Mouse (Mus musculus): ENCODE measurements around the gene Ccdc9b. TPM values are rescaled to one million over a fixed set of nuclear protein-coding genes. Genes with fewer than 3 reads are reported as not detected.

Gene Ccdc9b
- total RNA-seq (2017): 0.24 and 0.96 TPM in 2 replicates

GRCm38 (mm10) chr2:118761906-118762783 is at the start of gene Ccdc9b:
Gene Ccdc9b, minus strand, starts transcription at chr2:118762661.
- ATAC-seq (replicated peaks; ENCODE audit: low read depth, poor library complexity, severe bottlenecking): peak; percentile 70

GRCm38 (mm10) chr2:118810861-118811260 is 48.4 kb upstream of the Ccdc9b start:
- ATAC-seq (replicated peaks; ENCODE audit: low read depth, poor library complexity, severe bottlenecking): no peak

GRCm38 (mm10) chr2:118806860-118807259 is 44.4 kb upstream of the Ccdc9b start:
- ATAC-seq (replicated peaks; ENCODE audit: low read depth, poor library complexity, severe bottlenecking): no peak

- no peak for ATAC-seq (replicated peaks; ENCODE audit: low read depth, poor library complexity, severe bottlenecking)
These were observed 43.3 kb upstream of the Ccdc9b start for GRCm38 (mm10) chr2:118805756-118806155.

GRCm38 (mm10) chr2:118805137-118805536 is 42.7 kb upstream of the Ccdc9b start:
- no peak for ATAC-seq (replicated peaks; ENCODE audit: low read depth, poor library complexity, severe bottlenecking)

GRCm38 (mm10) chr2:118804474-118804873 is 42.0 kb upstream of the Ccdc9b start:
- peak; percentile 97 for ATAC-seq (replicated peaks; ENCODE audit: low read depth, poor library complexity, severe bottlenecking)

GRCm38 (mm10) chr2:118802542-118803118 is 40.2 kb upstream of the Ccdc9b start:
- no peak for ATAC-seq (replicated peaks; ENCODE audit: low read depth, poor library complexity, severe bottlenecking)

GRCm38 (mm10) chr2:118793636-118794035 is 31.2 kb upstream of the Ccdc9b start:
- ATAC-seq (replicated peaks; ENCODE audit: low read depth, poor library complexity, severe bottlenecking): no peak

GRCm38 (mm10) chr2:118792259-118792613 is 29.8 kb upstream of the Ccdc9b start:
- ATAC-seq (replicated peaks; ENCODE audit: low read depth, poor library complexity, severe bottlenecking): no peak

GRCm38 (mm10) chr2:118791591-118792258 is 29.3 kb upstream of the Ccdc9b start:
- no peak for ATAC-seq (replicated peaks; ENCODE audit: low read depth, poor library complexity, severe bottlenecking)

GRCm38 (mm10) chr2:118790551-118791525 is 28.4 kb upstream of the Ccdc9b start:
- ATAC-seq (replicated peaks; ENCODE audit: low read depth, poor library complexity, severe bottlenecking): peak; percentile 70

GRCm38 (mm10) chr2:118790221-118790550 is 27.7 kb upstream of the Ccdc9b start:
- ATAC-seq (replicated peaks; ENCODE audit: low read depth, poor library complexity, severe bottlenecking): 0 out of 2 replicates have a peak, but pooled peaks have one; percentile 6

- no peak for ATAC-seq (replicated peaks; ENCODE audit: low read depth, poor library complexity, severe bottlenecking)
These were observed 27.0 kb upstream of the Ccdc9b start for GRCm38 (mm10) chr2:118789501-118789900.

- no peak for ATAC-seq (replicated peaks; ENCODE audit: low read depth, poor library complexity, severe bottlenecking)
These were observed 24.1 kb upstream of the Ccdc9b start for GRCm38 (mm10) chr2:118786525-118786924.

GRCm38 (mm10) chr2:118783663-118784062 is 21.2 kb upstream of the Ccdc9b start:
- ATAC-seq (replicated peaks; ENCODE audit: low read depth, poor library complexity, severe bottlenecking): no peak

- no peak for ATAC-seq (replicated peaks; ENCODE audit: low read depth, poor library complexity, severe bottlenecking)
These were observed 20.6 kb upstream of the Ccdc9b start for GRCm38 (mm10) chr2:118783093-118783492.

- ATAC-seq (replicated peaks; ENCODE audit: low read depth, poor library complexity, severe bottlenecking): no peak
These were observed 19.8 kb upstream of the Ccdc9b start for GRCm38 (mm10) chr2:118782303-118782702.

- no peak for ATAC-seq (replicated peaks; ENCODE audit: low read depth, poor library complexity, severe bottlenecking)
These were observed 18.7 kb upstream of the Ccdc9b start for GRCm38 (mm10) chr2:118781115-118781514.

GRCm38 (mm10) chr2:118779504-118780480 is 17.3 kb upstream of the Ccdc9b start, which contains the start of gene Disp2:
Gene Disp2, plus strand, starts transcription at chr2:118779719.
- peak; percentile 91 for ATAC-seq (replicated peaks; ENCODE audit: low read depth, poor library complexity, severe bottlenecking)
